Mouse (Mus musculus): ENCODE measurements around the gene Klf7.

- TF ChIP-seq RCOR1 (IDR thresholded peaks at IDR 0.05; ENCODE audit: low read depth, low read length) (no peak), CTCF (IDR thresholded peaks at IDR 0.05 in 2 of 3, conservative IDR thresholded peaks at IDR 0.05 in 1 of 3; ENCODE audit: control insufficient read depth in 1 of 3, insufficient read depth in 1 of 3, low read depth in 2 of 3, low read length in 3 of 3, poor library complexity in 1 of 3, severe bottlenecking in 1 of 3) (no peak), MAX (IDR thresholded peaks at IDR 0.05; ENCODE audit: low read length) (no peak), ELF1 (IDR thresholded peaks at IDR 0.05; ENCODE audit: low read depth, low read length) (no peak), TAL1 (IDR thresholded peaks at IDR 0.05; ENCODE audit: low read length) (no peak), UBTF (IDR thresholded peaks at IDR 0.05; ENCODE audit: borderline replicate concordance, insufficient read depth, low read depth, low read length) (no peak)
These were observed 131.7 kb downstream of the Klf7 start for GRCm38 (mm10) chr1:63990416-63990815.

All from MEL (cell line).